Mouse (Mus musculus): ENCODE results near the gene Lypd6.

The Lypd6 gene

GRCm38 (mm10) chr2:50066246-50066967, at the start of gene Lypd6:
Gene Lypd6 (plus strand): TSS chr2:50066429.
- DNase-seq = no peak

GRCm38 (mm10) chr2:50019477-50019876, 46.8 kb upstream of the Lypd6 start:
- no peak for DNase-seq

GRCm38 (mm10) chr2:50025549-50025948, 40.7 kb upstream of the Lypd6 start:
- DNase-seq = no peak

- DNase-seq = no peak
Observed at GRCm38 (mm10) chr2:50028930-50029329, 37.3 kb upstream of the Lypd6 start.

- no peak for DNase-seq
Observed at GRCm38 (mm10) chr2:50044170-50044870, 21.9 kb upstream of the Lypd6 start.

GRCm38 (mm10) chr2:50044871-50045470, 21.3 kb upstream of the Lypd6 start:
- DNase-seq = peak; percentile 11

GRCm38 (mm10) chr2:50045841-50046240, 20.4 kb upstream of the Lypd6 start:
- DNase-seq = no peak

- DNase-seq = no peak
Observed at GRCm38 (mm10) chr2:50048442-50048841, 17.8 kb upstream of the Lypd6 start.

- no peak for DNase-seq
Observed at GRCm38 (mm10) chr2:50053893-50054292, 12.3 kb upstream of the Lypd6 start.

GRCm38 (mm10) chr2:50065902-50066245, 355 bp upstream of the Lypd6 start:
- no peak for DNase-seq

GRCm38 (mm10) chr2:50066968-50067315, 713 bp downstream of the Lypd6 start:
- DNase-seq = no peak

- no peak for DNase-seq
Observed at GRCm38 (mm10) chr2:50069571-50070295, 3.5 kb downstream of the Lypd6 start.

GRCm38 (mm10) chr2:50072158-50072557, 5.9 kb downstream of the Lypd6 start:
- no peak for DNase-seq

GRCm38 (mm10) chr2:50084746-50085145, 18.5 kb downstream of the Lypd6 start:
- no peak for DNase-seq

GRCm38 (mm10) chr2:50087761-50088160, 21.5 kb downstream of the Lypd6 start:
- DNase-seq = no peak

GRCm38 (mm10) chr2:50096336-50096735, 30.1 kb downstream of the Lypd6 start:
- DNase-seq = no peak

GRCm38 (mm10) chr2:50100364-50101151, 34.3 kb downstream of the Lypd6 start:
- DNase-seq = no peak

- no peak for DNase-seq
Observed at GRCm38 (mm10) chr2:50101152-50101450, 34.9 kb downstream of the Lypd6 start.

- DNase-seq = no peak
Observed at GRCm38 (mm10) chr2:50103850-50104503, 37.7 kb downstream of the Lypd6 start.

- no peak for DNase-seq
Observed at GRCm38 (mm10) chr2:50105590-50105989, 39.4 kb downstream of the Lypd6 start.

- DNase-seq = no peak
Observed at GRCm38 (mm10) chr2:50105992-50106391, 39.8 kb downstream of the Lypd6 start.

GRCm38 (mm10) chr2:50106879-50107278, 40.6 kb downstream of the Lypd6 start:
- DNase-seq = no peak

Data from cerebellum, adult 9-10 months (tissue).